Mouse (Mus musculus) heart, postnatal 4 days (tissue): ENCODE measurements at regions not wholly inside any gene's neighbourhood (a gene's known extent, or its start where the extent isn't known, plus 50 kb on each side); places are given as distances from the start of the nearest gene placed in this dataset.

ENCODE experiments used
- DNase-seq: peaks from one replicate; pipeline ENCODE4 v3.0.0; 2021

DNA sequence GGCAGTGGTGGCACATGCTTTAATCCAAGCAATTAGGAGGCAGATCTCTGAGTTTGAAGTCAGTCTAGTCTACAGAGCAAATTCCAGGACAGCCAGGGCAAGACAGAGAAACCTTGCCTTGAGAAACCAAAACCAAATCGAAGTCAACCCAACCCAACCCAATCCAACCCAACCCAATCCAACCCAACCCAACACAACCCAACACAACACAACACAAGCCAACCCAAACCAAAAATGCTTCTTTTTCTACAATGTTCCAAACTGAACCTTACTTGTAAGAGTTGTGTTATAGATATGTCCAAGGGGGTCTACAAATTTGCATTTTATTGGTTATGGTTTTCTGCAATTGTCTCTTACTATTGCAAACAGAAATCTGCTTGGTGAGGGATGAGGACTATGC, 52.8 kb upstream of the Chodl start:
- no peak for DNase-seq

DNA sequence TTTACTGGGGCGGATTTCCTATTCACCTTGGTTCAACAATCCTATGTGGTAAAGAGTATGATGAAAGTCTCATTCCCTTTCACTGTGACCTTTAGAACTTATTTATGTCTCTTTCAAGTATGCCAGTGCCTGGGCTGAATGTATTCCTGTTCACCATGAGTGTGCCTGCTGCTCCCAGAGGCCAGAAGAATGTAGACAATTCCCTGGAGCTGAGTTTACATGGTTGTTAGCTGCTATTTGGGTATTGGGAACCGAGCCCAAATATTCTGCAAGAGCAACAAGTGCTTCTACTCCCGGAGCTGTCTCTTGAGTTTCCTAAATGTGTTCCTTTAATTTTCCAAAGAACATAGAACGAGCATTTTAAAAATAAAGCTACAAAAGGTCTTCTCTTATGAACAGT, 71.7 kb upstream of the Chodl start:
- peak; percentile 20 for DNase-seq

DNA sequence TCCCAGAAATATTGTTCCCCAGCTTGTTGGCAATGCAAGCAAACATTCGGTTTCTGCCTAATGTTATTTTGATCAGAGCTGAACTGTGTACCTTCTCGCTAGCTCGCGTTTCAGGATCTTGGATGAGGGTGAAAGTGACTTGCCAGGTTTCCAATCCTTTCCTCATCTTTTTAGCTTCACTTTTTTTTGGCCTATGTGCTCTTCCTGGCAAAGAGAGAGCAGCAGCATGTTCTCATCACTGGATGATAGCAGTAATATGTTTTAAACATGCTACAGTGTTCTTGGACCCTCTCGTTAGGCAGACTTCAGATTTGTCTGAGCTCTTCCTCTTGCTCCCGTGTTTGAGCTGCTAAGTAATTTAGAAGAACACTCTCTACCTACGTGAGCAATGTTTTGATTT, 99.8 kb upstream of the Chodl start:
- DNase-seq = no peak

DNA sequence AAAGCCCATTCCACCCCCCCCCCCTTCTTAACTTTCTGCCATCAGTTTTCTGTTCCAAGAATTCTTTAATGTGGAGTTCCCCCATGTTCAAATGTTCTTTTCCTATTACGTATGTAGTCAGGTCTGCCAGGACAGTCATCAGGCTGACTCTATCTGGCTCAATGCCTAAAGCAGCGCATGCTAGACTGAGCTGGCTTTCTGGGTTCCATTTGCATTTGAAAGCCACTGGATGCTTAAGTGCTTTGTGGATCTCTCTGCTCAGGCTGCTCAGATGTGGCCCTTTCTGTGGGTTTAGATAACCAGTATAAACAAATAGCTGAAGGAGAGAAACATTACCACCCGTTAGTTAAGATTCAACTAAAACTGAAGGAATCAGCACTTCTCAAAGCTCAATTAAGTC, 103.0 kb upstream of the Chodl start:
- DNase-seq = peak; percentile 5

DNA sequence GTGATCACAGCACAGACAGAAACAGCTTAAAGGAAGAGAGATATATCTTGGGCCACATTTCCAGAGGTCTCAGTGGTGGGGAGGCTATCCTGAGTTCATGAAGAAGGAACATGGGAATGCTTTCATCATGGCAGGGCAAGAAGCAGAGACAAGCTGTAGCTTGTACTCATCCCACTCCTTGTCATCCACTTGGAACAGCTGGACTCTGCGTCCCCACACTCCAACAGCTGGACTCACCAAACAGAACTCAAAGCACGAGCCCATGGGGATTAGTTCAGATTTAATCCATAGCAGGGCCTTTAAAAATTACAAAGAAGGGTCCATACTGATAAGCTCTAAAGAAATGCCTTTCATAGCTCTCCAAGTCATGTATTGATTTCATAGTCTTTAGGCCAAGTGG, 140.7 kb upstream of the Chodl start:
- no peak for DNase-seq

DNA sequence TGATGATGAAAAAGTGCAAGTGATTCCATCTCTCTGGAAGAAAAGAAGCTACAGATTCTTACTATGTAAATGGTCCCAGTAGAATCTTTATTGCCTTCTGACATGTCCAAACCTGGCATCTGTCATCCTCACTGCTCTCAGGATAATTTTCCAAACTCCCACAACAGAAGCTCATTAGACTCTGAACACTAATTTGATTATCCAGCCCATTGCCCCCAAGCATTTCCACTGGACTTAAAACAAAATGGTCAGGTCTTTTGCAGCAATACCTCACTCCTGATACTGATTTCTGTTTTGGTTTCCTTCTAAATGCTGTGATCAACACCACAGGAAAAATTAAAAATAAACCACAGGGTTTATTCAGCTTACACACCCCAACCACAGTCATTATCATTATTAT, 171.5 kb upstream of the Chodl start:
- DNase-seq = no peak

DNA sequence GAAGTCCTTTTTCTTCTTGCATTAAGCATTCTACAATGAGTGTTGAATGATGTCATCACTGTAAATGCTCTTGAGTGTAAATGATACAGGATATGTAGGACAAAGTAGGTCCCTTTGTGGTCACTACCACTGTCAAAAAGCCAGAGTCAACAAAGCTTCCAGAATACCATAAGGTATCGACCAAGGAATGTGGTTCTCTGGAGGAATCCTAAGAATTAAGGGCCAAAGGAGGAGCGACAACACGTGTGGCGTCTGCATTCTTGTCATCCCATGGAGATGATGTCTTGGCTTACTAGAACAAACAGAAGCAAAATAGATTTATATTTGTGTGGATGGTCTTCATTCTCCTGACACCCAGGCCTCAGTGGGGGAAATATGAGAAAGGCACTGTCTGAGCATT, 161.4 kb upstream of the D16Ertd472e start:
- no peak for DNase-seq

DNA sequence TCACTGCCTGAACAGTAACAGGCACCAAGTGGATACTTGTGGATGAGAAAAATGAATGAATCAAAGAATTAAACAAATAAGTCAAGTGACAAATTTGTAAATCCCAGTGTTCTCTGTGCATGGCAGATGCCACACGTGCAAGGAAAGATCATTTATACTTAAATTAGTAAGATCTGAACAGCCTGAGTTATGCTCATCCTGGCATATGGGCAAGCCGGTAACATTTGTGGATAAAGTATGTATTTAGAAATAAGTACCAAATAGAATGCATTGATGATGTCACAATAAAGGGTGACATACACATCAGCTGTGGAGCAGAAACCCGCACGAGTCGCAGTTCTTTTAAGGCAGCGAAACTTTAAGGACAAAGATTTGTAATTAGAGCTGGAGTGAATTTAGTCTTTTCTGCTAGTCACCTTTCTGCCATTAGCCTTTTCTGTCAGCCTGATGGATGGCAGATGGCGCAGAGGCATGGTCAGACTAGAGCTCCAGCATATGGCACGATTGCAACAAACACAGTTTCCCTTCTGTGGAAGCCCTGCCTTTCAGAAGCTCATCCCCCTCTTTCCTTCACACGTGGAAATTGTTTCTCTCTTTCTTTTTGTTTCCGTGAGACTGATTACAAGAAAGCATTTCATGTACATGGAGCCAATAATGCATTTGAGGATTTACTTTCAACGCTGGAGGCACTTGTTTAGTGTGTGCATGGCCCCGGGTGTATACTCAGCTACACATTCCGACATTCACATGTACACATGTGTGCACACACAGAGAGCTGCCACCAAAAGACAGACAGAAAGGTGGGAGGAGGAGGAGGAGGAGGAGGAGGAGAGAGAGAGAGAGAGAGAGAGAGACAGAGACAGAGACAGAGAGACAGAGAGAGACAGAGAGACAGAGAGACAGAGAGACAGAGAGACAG, 154.3 kb upstream of the D16Ertd472e start:
- DNase-seq = no peak

DNA sequence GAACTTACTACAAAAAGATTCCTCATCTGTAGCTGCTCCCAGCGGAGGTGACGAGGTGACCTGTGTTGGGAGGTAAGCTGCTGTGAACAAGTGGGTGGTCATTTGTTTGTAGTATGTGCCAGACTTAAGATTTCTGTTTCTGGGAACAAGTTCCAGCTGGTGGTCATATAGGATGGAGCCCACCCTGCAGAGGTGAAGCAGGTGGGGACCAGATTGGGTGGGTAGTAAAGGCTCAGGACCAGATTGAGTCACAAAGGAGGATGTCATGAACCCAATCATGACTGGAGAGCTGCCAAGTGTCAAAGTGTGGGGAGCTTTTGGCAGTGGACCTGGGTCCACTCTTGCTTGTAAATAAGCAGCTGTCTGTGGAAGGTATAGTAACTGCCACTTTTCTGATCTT, 149.0 kb upstream of the D16Ertd472e start:
- DNase-seq = no peak

DNA sequence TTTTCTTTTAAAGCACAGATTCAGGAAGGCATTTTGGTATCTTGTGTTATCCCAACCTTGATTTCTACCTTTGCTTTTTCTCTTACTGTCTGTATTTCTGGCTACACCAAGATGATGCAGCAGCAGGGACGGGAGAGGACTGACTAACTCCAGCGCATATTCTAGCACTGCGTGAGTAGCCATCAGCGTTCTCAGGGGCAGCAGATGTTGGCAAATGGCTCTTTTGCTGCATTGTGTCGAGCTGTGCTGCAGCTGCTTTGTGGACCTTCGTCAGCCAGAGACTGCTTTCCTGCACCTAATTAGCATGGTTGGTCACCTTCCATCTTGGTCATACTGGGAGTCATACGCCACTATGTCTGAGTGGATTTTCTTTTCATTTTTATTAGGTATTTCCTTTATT, 133.4 kb upstream of the D16Ertd472e start:
- DNase-seq = no peak

DNA sequence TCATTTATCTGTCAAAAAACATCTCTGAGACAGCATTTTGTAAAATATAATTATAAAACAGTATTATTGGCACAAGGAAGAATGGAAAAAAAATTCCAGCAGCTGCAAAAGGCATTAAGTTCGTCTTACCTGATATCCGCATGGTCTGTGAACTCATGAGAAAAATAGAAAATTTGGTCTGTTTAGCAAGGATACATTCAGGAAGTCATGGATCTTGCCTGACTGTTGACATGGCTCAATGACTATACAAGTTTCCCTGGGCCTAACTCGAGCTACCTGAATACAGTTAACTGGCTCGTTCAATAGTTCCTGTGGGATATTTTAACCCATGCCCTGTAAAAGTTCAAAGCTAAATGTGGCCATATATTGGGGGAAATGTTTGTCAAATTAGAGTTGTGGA, 131.1 kb upstream of the D16Ertd472e start:
- DNase-seq = no peak

DNA sequence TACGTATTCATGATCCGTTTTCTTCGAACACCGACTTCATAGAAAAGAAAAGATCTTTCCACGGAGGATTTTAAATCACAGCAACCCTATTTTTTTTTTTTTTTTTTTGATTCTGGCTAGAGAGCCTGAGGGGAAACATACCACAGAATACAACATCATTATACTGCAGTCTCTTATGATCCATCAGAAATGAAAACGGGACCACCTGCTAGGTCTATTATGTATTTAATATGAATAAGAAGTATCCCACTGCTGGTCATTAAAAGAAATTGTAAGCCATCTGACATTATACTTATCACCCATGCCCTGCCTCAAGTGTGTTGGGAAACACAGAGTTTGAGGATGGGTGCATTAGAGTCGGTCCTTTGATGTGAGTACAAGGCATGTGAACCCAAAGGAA, 130.7 kb upstream of the D16Ertd472e start:
- no peak for DNase-seq

DNA sequence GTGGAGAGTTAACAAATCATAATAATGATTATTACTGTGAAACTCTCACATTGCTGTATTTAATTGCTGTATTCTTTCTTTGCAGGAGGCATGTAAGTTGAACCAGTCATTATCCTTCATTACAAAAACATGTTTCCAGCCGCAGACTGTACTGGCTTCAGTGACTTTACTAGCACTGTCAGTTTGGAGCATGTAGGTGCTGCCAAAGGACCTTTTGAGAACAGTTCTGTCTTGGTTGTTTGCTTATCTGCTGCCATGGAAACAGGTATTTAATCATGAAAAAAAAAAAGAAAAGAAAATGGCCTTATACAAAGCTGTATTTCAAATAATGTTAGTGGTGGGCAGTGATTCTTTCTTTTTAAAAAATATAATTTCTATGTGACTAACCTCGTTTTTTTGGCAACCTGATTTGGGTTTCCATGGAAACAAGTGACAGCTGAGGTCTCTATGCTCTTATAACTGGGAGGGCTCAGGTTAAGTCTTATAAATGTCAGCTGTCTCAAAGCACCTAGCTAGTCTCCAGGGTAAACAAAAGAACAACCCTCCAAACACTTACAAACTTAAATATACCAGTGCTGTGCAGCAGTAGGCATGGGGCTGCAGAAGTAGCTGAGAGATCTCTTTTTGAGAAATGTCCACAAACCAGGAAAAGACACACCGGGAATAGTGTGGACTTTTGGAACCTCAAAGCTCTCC, 121.2 kb upstream of the D16Ertd472e start:
- DNase-seq = no peak

DNA sequence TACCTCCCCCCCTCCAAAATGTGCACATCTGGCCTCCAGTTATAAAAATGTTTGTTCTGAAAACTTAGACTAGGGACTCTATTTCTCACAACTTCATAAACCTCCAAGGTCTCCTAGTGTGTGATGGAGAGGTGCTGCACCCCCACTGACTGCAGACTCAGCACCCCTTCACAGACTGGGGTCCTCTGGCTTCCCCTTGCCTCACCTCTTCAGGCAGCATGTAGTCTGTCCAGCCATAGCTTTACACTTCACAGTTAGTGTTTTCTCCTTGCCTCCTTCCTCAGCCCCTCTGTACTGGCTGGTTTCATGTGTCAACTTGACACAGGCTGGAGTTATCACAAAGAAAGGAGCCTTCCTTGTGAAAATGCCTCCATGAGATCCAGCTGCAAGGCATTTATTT, 111.7 kb upstream of the D16Ertd472e start:
- DNase-seq = no peak

DNA sequence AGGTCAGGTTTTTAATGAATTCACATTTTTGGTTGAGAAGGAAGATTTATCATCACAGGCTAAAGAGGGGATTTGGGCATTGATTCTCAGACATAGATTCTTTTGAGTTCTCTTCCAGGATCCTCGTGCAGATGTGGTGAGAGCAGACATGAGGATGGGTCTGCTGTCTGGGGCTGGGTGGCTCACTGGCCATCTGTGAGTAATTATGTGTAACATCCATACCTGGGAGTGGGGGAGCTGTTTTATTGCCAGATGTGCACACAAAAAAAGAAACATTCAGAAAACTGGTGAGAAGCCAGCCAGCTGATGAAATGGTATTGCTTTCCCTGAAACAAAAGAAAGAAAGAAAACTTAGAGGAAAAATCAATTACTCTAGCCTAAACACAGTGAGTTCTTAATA, 108.7 kb upstream of the D16Ertd472e start:
- DNase-seq = no peak

DNA sequence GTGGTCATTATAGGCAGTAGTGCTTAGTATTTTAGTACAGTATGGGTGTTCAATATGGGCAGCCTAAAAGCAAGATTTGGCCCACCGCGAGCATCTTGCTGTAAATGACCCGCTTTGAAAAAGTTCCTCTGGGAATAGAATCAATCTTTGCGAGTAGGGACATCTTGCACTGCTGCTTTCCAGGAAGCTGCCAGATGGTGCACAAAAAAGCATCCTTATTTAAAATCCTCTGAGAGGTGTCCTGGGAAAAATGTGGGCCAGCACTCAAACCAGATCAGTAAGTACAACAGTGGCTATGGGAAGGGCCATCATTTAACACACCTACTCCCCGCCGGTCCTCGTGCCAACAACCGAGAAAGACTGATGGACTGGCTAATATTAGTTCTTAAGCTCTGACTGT, 107.5 kb upstream of the D16Ertd472e start:
- DNase-seq = no peak

DNA sequence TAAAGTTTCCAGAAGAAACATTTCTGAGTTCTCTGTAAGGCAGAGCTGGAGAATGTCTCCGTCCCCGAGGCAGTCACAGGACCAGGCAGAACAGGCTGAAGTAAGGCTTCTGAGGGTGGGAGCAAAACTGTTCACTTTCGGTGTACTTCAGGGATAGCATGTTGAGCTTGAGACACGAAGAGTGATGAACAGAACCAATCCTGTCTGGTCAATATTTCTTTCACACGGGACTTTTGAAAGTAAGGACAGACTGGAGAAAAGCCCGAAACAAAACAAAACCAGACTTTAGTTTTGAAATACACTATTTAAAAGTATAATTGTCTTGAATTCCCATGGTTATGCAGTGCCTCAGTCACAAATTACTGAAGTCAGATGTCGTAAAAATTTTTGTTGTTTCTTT, 84.6 kb upstream of the D16Ertd472e start:
- no peak for DNase-seq

DNA sequence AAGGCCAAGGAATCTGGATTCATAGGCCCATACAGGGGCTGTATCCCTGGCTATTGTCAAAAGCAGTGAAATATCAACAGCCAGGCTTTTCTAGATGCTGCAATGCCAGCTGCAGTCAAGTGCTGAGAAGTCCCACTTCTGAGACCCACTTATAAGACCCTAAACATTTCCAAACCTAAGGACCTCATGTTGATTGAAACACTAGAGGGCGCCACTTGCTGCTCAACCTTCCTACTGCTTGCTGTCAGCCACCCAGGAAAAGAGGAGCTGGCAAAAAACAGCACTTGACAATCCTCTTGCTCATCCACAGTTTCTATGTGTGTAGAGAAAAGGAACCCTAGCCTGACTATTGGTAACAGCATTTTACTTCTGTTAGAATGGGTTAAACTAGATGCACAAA, 68.2 kb upstream of the D16Ertd472e start:
- DNase-seq = peak; percentile 18

DNA sequence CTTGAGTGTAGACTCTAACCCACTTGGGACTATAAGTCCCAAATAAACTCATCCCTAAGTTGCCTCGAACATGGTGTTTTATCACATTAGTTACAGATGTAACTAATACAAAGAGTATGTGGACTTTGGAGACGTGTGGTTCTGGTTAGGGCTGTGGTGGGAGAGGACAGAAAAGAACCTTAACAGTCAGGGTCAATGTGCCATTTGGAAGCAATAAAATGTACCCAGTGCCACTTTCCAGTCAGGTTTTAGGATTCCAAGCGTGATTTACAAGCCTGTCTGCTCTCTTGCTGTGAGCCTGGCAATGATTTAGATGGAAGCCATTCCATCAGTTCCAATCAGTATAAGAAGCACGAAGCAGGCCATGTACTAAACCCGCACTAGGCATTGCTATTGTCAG, 65.2 kb upstream of the D16Ertd472e start:
- DNase-seq = no peak

DNA sequence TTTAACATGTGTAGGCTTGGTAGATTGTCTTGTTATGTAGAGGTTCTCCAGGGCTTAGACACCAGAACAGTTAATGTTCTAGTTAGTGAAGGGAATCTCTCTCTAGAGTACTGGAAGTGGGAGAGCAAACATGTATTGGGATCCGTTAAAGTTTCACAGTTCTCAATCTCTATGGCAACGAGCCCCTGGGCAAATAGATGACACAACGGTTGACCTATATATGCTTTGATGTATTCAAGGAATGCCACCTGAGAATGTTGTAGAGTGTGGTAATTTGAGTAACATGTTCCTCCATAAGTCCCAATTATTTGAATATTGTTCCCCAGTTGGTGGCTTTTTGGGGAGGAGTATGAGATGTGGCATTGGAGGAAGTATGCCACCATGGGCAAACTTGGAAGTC, 64.7 kb upstream of the D16Ertd472e start:
- DNase-seq = no peak

DNA sequence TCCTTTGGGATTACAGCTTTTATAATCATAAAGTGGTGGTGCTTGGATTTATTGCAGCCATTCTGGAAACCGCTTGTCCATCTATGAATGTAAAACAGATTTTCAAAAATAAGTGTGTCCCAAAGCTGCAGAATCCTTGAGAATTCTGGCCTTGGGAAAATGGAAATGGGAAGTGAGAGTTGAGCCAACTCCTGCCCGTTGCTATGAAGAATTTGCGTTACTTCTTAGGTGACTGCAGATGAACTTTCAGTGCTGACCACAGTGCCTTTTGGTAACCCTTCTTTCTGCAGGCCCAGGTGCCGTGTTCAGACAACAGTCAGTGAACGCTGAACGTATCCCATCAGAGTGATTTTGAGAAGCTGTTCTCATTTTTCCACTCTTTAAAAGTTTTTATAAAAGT, 60.9 kb upstream of the D16Ertd472e start:
- no peak for DNase-seq

DNA sequence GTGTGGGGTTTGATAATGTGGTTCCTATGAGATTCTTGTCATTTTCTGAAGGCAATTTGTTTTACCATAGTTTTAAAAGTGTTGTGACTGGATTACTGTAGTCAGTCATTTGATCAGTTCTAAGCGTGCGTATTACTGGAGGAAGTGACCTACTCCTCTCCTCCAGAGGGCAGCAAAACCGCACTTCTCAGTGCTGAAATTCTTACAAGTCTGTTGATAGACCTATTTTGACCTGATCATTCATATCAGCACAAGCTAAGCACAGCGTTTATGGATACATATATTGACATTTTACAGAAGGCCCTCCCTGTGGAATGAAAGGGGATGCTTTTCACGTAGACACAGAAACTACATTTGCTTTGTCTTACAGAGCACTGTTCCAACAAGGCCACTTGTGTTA, 60.5 kb upstream of the D16Ertd472e start:
- peak; percentile 34 for DNase-seq

DNA sequence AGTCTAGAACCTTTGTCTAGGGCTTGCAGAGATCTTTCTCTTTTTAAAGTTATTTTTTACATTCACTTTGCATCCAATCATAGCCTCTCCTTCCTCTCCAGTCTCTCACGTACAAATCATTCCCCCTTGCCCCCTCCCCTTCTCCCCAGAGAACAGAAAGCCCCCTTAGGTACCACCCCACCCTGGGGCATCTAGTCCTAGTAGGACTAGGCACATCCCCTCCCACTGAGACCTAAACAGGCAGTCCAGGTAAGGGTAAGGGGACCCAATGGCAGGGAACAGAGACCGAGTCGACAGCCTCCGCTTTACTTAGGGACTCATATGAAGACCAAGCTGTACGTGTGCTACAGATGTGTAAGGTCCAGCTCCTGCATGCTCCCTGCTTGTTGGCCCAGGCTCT, 59.3 kb upstream of the D16Ertd472e start:
- no peak for DNase-seq

DNA sequence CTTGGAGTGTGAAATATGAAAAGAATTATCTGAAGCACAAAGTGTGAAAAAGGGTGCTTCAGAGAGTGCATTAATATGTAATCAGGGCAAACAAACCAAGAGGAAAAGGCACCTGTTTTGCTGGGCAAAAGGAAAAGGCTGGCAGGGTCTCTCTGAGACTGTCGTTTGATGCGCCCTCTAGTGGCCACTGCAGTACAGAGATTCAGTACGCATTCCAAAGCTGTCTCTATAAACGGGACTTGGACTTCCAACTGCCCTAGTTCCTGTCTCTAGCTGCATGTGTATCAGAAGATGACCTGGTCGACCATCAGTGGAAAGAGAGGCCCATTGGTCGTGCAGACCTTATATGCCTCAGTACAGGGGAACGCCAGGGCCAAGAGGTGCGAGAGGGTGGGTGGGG, 58.7 kb upstream of the D16Ertd472e start:
- DNase-seq = peak; percentile 80
